Mouse (Mus musculus) neural tube, embryonic 15.5 days (tissue): Measurements from ENCODE around the gene Auts2. TPM values are rescaled to one million over a fixed set of nuclear protein-coding genes. Genes with fewer than 3 reads are reported as not detected.

Experiments used
- ATAC-seq: fragments of 200-750 bp; cut with Nextera tagmentation; 2 replicates; pipeline ENCODE4 v1.8.0; 2017; ENCODE audit warnings: mild to moderate bottlenecking, moderate TSS enrichment, moderate library complexity; ENCODE audit not compliant: low FRiP score
- H3K27ac ChIP-seq: fragments of 300-500 bp; sonication (generic); replicated peaks from 2 replicates; pipeline ENCODE4 v1.5.1; 2015; ENCODE audit warnings: mild to moderate bottlenecking, inconsistent platforms
- H3K27me3 ChIP-seq: fragments of 300-500 bp; sonication (generic); replicated peaks from 2 replicates; pipeline ENCODE4 v1.6.1; 2015; ENCODE audit warnings: inconsistent platforms
- H3K36me3 ChIP-seq: fragments of 300-500 bp; sonication (generic); 2 replicates; pipeline ENCODE4 v1.6.1; 2015; ENCODE audit warnings: inconsistent platforms
- H3K4me1 ChIP-seq: fragments of 300-500 bp; sonication (generic); 2 replicates; pipeline ENCODE4 v1.6.1; 2015; ENCODE audit warnings: inconsistent platforms
- H3K4me2 ChIP-seq: fragments of 300-500 bp; sonication (generic); 2 replicates; pipeline ENCODE4 v1.6.1; 2015; ENCODE audit warnings: inconsistent platforms, mild to moderate bottlenecking, moderate library complexity
- H3K4me3 ChIP-seq: fragments of 300-500 bp; sonication (generic); replicated peaks from 2 replicates; pipeline ENCODE4 v1.5.1; 2015; ENCODE audit warnings: mild to moderate bottlenecking, inconsistent platforms
- H3K9ac ChIP-seq: fragments of 300-500 bp; sonication (generic); replicated peaks from 2 replicates; pipeline ENCODE4 v1.6.1; 2015; ENCODE audit warnings: mild to moderate bottlenecking, inconsistent platforms
- H3K9me3 ChIP-seq: fragments of 300-500 bp; sonication (generic); replicated peaks from 2 replicates; pipeline ENCODE4 v1.6.1; 2016; ENCODE audit warnings: inconsistent platforms
- WGBS: fragments of 180-500 bp; shearing (Covaris S2); methylation state at CpG from one replicate; pipeline ENCODE4 v1.1.7; 2015; ENCODE audit warnings: mixed read lengths; 5-methylcytosine and 5-hydroxymethylcytosine counted together
- polyA plus RNA-seq: library from polyadenylated mRNA; unstranded; fragments of >200 nt; fragmentation: Nextera tagmentation; extraction: Ambion mirVana; gene quantifications from 2 replicates; pipeline ENCODE4 v1.2.1, GENCODE M21; 2015

Gene Auts2
- polyA plus RNA-seq, 1 experiment from 2014 or later: 52.5 TPM

DNA sequence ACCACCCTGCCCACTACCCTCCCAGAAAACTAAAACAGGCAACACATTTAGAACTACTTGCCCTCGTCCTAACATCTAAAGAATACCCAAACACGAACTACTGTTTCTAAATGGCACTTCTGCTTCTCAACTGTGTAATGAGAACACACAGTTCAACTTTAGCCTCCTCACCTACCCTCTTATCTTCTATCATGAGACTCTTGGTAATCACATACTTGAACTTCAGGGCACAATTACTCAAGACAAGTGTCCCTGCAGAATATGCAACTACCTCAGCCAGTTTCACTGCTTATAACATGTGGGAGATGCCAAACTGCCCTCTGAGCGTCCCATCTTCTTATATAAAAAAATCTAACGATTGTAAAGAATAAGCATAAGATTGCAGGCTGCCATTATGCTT, 5.7 kb downstream of the Auts2 start:
- WGBS: 80% methylated on average over 4 of the region's 4 CpGs
- no peaks in the 10 kb centered on the region for H3K9me3 ChIP-seq
- no peak overlapping the region for H3K9ac ChIP-seq
- H3K27me3 ChIP-seq: no peaks in the 10 kb centered on the region
- no peaks in the 10 kb centered on the region for H3K36me3 ChIP-seq
- H3K4me2 ChIP-seq: no peak overlapping the region
- no peak overlapping the region for H3K4me3 ChIP-seq
- H3K27ac ChIP-seq: no peak overlapping the region
- H3K4me1 ChIP-seq: peaks cover 32% of the 10 kb centered on the region
- no peak for ATAC-seq

DNA sequence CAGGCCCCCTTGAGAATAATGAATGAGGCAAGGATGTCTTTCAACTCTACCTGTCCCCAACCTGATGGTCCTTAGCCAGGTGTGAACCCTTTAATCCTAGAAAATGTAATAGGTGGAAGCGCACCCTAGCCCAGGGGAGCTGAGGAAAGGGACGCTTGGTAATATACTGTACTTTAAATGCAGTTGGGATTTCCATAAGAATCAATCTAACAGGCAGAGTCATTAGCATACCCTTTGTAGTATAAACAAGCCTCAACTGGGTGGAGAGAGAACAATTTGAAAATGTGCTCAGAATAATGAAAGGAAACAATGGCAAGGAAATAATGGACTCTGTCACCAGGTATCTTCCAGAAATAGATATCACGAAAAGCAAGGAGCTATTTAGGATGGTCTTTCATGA, 16.7 kb downstream of the Auts2 start:
- Histone ChIP-seq H3K4me3 (no peak overlapping the region), H3K27ac (no peak overlapping the region), H3K9ac (no peak overlapping the region), H3K9me3 (no peaks in the 10 kb centered on the region), H3K27me3 (no peaks in the 10 kb centered on the region), H3K36me3 (no peaks in the 10 kb centered on the region), H3K4me1 (peaks cover 50% of the 10 kb centered on the region), H3K4me2 (no peak overlapping the region)
- ATAC-seq: no peak
- 30% methylated on average over 3 of the region's 3 CpGs for WGBS

DNA sequence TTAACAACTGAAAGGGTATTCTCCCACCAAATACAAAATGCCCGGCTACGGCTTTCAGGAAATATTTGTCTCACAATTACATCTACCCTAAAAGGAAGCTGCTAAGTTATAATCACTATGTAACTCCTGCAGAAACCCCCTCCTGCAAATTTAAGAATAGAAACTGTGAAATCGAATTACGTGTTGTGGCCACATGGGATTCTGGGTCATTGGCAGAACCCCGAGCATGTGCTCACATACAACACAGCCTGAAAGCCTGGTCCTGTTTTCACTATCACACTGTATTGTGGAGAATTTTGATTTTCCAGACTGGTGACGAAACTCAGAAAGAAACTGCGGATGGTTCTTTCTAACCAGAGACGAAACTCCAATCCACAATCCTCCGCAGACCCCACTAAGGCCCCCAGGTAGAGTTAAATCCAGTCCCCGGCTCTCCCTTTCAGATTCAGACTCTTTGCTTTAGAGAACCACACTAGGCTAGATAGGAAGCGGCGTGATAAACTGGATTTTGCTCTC, 21.7 kb downstream of the Auts2 start:
- H3K27me3 ChIP-seq: no peaks in the 10 kb centered on the region
- H3K4me1 ChIP-seq: peaks cover 50% of the 10 kb centered on the region
- no peaks in the 10 kb centered on the region for H3K9me3 ChIP-seq
- WGBS: 47% methylated on average over 12 of the region's 12 CpGs
- H3K4me2 ChIP-seq: no peak overlapping the region
- H3K9ac ChIP-seq: no peak overlapping the region
- H3K4me3 ChIP-seq: no peak overlapping the region
- no peak for ATAC-seq
- no peaks in the 10 kb centered on the region for H3K36me3 ChIP-seq
- H3K27ac ChIP-seq: no peak overlapping the region

DNA sequence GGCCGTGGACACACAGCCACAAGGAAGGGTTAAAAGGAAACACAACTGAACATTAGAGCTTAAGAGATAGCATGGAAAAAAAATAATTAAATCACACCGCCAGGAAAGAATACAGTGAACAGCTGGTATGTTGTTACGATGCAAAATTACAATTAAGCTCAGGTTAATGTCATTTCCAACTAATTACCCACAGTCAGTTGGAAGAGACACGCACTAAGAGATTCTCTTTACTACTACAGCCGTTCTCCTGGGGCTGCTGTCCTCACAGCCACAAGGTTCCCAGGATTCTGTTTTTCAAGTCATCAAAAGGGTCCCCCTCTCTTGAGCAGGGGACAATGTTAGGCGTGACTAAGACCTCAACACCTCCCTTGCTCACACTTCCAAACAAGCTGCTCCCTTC, 25.3 kb downstream of the Auts2 start:
- H3K9ac ChIP-seq: no peak overlapping the region
- no peak overlapping the region for H3K4me3 ChIP-seq
- no peak overlapping the region for H3K4me2 ChIP-seq
- H3K9me3 ChIP-seq: no peaks in the 10 kb centered on the region
- H3K4me1 ChIP-seq: peaks cover 44% of the 10 kb centered on the region
- H3K36me3 ChIP-seq: no peaks in the 10 kb centered on the region
- ATAC-seq: no peak
- 22% methylated on average over 6 of the region's 6 CpGs for WGBS
- no peaks in the 10 kb centered on the region for H3K27me3 ChIP-seq
- H3K27ac ChIP-seq: no peak overlapping the region

DNA sequence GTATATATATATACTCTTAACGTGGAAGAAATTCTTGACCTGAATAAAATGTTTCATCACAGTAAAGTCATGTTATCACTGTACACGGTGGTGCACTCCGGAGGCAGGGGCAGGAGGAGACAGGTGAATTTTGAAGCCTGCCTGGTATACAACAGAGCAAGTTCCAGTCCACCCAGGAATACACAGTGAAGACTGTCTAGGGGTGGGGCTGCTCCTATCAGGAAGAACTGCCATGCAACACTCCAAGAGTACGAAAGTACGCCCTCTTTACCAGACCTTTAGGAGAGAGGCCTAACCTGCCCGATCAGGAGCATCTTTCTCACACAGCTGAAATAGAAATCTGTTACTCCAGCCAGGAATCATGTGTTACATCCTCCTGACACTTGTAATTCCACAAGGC, 28.6 kb downstream of the Auts2 start:
- Histone ChIP-seq H3K9ac (no peak overlapping the region), H3K27me3 (no peaks in the 10 kb centered on the region), H3K27ac (no peak overlapping the region), H3K36me3 (no peaks in the 10 kb centered on the region), H3K4me1 (peaks cover 36% of the 10 kb centered on the region), H3K4me2 (no peak overlapping the region), H3K9me3 (no peaks in the 10 kb centered on the region), H3K4me3 (no peak overlapping the region)
- WGBS: 94% methylated on average over 6 of the region's 6 CpGs
- no peak for ATAC-seq

DNA sequence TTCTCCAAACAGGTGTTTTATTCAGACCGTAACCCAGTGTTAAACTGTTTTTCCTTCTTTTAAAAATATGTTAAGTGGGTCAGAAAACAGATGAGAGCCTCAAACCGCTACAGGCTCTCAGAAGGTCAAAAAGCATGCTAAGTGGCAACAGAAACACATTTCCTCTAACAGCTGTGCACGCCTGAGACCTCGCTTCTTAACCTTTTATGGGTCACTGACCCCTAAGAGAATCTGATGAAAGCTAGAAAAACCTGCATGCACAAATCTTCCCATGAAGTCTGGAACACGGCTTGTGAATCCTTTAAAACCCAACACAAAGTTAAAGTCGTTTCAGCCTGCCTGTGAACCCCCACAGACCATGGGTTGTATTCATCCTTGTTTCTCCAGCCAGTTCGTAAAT, 29.9 kb downstream of the Auts2 start:
- ATAC-seq: no peak
- H3K4me1 ChIP-seq: peaks cover 28% of the 10 kb centered on the region
- WGBS: 33% methylated on average over 7 of the region's 7 CpGs

DNA sequence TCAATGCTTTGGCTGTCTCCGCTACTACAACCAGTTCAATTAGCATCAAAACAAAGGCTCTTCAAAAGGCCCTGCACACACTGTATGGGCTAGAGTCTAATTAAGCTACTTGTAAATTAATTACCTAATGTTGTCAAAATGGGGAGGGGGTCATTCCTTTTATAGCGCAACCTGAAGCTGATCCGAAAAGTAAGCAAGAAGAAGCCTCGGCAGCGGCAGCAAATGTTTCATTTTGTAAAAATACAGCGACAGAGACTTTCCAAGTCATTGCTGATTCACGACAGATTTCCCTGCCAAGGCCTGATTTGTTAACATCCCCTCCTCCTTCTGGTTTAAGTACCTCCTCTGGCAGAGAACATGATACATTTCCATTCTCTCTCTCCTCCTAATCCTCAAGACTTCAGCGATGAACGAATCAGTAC, 33.7 kb downstream of the Auts2 start:
- H3K36me3 ChIP-seq: no peaks in the 10 kb centered on the region
- H3K9ac ChIP-seq: no peak overlapping the region
- whole genome bisulfite sequencing: 11% methylated on average over 9 of the region's 9 CpGs
- H3K27me3 ChIP-seq: no peaks in the 10 kb centered on the region
- no peaks in the 10 kb centered on the region for H3K9me3 ChIP-seq
- H3K4me3 ChIP-seq: no peak overlapping the region
- no peak overlapping the region for H3K27ac ChIP-seq
- H3K4me2 ChIP-seq: peak overlapping the region; percentile 35
- no peak for ATAC-seq
- H3K4me1 ChIP-seq: peaks cover 12% of the 10 kb centered on the region

More for the DNA sequence above, 29.9 kb downstream of the Auts2 start:
- Histone ChIP-seq H3K27ac (no peak overlapping the region), H3K36me3 (no peaks in the 10 kb centered on the region), H3K9ac (no peak overlapping the region), H3K9me3 (no peaks in the 10 kb centered on the region), H3K4me3 (no peak overlapping the region), H3K27me3 (no peaks in the 10 kb centered on the region), H3K4me2 (no peak overlapping the region)

DNA sequence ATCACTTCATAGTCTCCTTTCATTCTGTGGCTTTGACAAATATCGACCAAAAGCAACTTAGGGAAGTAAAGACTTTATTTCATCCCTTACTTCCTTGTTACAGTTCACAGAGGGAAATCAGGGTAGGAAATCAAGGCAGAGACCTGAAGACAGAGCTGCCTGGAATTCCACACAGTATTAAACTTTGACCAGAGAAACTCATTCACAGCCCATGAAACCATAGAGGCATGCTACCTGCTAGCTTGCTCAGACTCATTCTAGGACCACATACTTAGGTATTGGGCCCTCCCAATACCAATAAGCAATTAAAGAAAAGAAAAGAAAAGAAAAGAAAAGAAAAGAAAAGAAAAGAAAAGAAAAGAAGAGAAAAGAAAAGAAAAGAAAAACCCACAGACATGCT, 38.3 kb downstream of the Auts2 start:
- Histone ChIP-seq H3K27me3 (no peaks in the 10 kb centered on the region), H3K4me1 (peaks cover 20% of the 10 kb centered on the region), H3K4me2 (no peak overlapping the region), H3K9me3 (no peaks in the 10 kb centered on the region), H3K9ac (no peak overlapping the region), H3K4me3 (no peak overlapping the region), H3K27ac (no peak overlapping the region), H3K36me3 (no peaks in the 10 kb centered on the region)
- ATAC-seq: no peak
- 92% methylated on average over 1 of the region's 1 CpGs for WGBS

DNA sequence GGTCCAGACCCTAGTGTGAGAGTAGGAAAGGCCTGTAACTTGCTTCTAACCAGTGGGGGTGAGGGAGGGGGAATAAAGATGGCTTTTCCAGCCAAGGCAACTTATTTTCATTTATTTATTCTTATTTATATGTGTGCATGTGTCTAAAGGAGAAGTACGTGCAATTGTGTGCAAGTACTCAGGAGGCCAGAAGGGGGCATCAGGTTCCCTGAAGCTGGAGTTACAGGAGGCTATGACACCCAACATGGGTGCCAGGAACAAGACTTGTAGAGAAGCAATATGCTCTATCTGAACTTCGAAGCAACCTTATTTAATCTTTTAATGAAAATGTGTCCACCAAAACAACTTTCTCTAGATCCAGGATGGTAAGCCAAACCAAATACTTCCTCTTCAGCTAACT, 39.7 kb downstream of the Auts2 start:
- 96% methylated on average over 2 of the region's 2 CpGs for WGBS

DNA sequence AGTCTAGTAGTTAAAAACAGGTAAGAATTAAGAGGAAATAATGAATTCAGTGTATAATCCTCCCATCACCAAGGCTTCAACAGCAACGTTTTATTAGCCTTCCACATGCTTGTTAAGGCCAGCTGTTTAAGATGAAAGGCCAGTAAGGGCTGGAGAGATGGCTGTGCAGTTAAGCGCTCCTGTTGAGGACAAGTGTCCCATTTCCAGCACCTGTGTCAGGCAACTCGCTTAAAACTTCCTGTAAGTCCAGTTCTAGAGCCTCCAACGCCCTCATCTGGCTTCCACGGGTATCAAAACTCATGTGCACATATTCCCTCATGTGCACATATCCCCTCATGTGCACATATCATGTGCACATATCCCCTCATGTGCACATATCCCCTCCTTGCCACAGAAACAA, 41.1 kb downstream of the Auts2 start:
- 26% methylated on average over 5 of the region's 5 CpGs for WGBS
- H3K27ac ChIP-seq: no peak overlapping the region
- H3K4me3 ChIP-seq: no peak overlapping the region
- no peaks in the 10 kb centered on the region for H3K27me3 ChIP-seq
- H3K9me3 ChIP-seq: no peaks in the 10 kb centered on the region
- no peak for ATAC-seq
- H3K36me3 ChIP-seq: no peaks in the 10 kb centered on the region
- peaks cover 12% of the 10 kb centered on the region for H3K4me1 ChIP-seq
- H3K9ac ChIP-seq: no peak overlapping the region
- no peak overlapping the region for H3K4me2 ChIP-seq

More for the DNA sequence above, 39.7 kb downstream of the Auts2 start:
- H3K36me3 ChIP-seq: no peaks in the 10 kb centered on the region
- H3K4me3 ChIP-seq: no peak overlapping the region
- H3K9me3 ChIP-seq: no peaks in the 10 kb centered on the region
- no peak for ATAC-seq
- no peaks in the 10 kb centered on the region for H3K27me3 ChIP-seq
- no peak overlapping the region for H3K9ac ChIP-seq
- peaks cover 12% of the 10 kb centered on the region for H3K4me1 ChIP-seq
- H3K4me2 ChIP-seq: no peak overlapping the region
- no peak overlapping the region for H3K27ac ChIP-seq

DNA sequence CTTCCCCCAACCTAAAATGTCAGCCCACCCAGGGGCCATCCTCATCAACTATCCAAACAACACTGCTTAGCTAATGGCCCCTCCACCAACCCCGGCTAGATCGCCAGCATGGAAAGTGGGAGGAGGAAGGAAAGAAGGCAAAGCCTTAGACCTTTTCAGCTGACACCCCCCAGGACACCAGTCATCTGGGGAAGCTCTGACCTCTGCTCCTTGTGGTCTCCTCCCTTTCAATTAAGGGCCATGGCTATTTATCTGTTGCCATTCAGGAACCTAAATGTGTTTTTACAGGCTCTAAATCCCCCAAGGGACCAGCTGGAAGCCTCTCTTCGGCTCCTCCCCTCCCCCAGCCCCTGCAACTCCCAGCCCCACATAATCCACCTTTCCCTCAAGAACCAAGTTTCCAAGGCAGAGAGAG, 42.3 kb downstream of the Auts2 start:
- H3K27me3 ChIP-seq: no peaks in the 10 kb centered on the region
- no peak overlapping the region for H3K4me2 ChIP-seq
- H3K36me3 ChIP-seq: no peaks in the 10 kb centered on the region
- H3K4me1 ChIP-seq: peaks cover 10% of the 10 kb centered on the region
- no peak overlapping the region for H3K4me3 ChIP-seq
- no peak overlapping the region for H3K9ac ChIP-seq
- no peak for ATAC-seq
- no peak overlapping the region for H3K27ac ChIP-seq
- 14% methylated on average over 3 of the region's 3 CpGs for WGBS
- H3K9me3 ChIP-seq: no peaks in the 10 kb centered on the region

DNA sequence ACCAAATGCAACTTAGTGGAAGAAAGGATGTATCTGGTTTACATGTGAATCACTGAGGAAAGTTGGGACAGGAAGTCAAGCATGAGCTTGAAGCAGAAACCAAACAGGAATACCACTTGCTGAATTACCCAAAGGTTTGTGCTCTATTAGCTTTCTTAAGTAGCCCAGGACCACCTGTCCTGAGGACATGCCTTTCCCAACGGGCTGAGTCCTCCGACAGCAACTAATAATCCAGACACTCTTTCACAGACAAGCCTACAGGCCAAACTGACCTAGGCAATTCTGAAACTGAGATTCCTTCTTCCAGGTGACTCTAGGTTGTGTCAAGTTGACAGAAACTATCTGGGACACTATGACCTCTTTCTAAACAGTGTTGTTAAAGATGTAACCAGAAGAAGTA, 44.2 kb downstream of the Auts2 start:
- Histone ChIP-seq H3K27me3 (no peaks in the 10 kb centered on the region), H3K27ac (no peak overlapping the region), H3K4me1 (peaks cover 10% of the 10 kb centered on the region), H3K9ac (no peak overlapping the region), H3K4me3 (no peak overlapping the region), H3K4me2 (no peak overlapping the region), H3K9me3 (no peaks in the 10 kb centered on the region), H3K36me3 (no peaks in the 10 kb centered on the region)
- 77% methylated on average over 2 of the region's 2 CpGs for WGBS
- ATAC-seq: no peak

DNA sequence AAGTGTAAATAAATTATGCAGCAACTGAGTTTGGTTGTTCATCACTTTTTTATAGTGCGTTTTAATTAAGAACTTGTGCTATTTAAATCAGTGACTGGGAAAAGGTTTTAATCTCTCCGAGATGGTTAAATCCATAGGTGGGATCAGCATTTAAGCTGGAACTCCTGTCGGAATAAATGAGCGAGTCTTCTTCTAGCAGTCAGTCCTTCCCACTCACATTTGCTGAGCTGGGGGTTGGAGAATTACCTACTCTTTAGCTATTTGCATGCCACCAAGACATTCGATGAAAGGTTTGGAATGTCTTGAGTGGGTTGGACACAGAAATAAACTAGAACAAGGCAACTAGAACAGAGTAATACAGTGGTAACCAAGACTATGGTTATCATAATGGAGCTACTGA, 45.1 kb downstream of the Auts2 start:
- Histone ChIP-seq H3K36me3 (no peaks in the 10 kb centered on the region), H3K27ac (no peak overlapping the region), H3K4me3 (no peak overlapping the region), H3K4me1 (peaks cover 10% of the 10 kb centered on the region), H3K4me2 (no peak overlapping the region), H3K9ac (no peak overlapping the region), H3K9me3 (no peaks in the 10 kb centered on the region), H3K27me3 (no peaks in the 10 kb centered on the region)
- ATAC-seq: no peak
- WGBS: 76% methylated on average over 5 of the region's 5 CpGs
